Mouse (Mus musculus) thymus, adult 2 months (tissue): ENCODE measurements around the gene Pcsk4.

Experiments
- CTCF ChIP-seq: fragments of 200-500 bp; IDR thresholded peaks from 2 replicates; pipeline ENCODE4 v1.5.1; 2012; ENCODE audit warnings: mild to moderate bottlenecking, control low read depth, low read length, moderate library complexity, borderline replicate concordance; ENCODE audit not compliant: control insufficient read depth, poor library complexity, insufficient read depth; ENCODE audit errors: extremely low read depth
- POLR2A ChIP-seq: fragments of 200-500 bp; IDR thresholded peaks from 2 replicates; pipeline ENCODE4 v1.6.1; 2012; ENCODE audit warnings: mild to moderate bottlenecking, low read length, control low read depth, moderate library complexity; ENCODE audit not compliant: control insufficient read depth, poor library complexity, insufficient read depth; ENCODE audit errors: extremely low read depth

GRCm38 (mm10) chr10:80371411-80371966 lies 42.2 kb upstream of the Pcsk4 start:
- TF ChIP-seq POLR2A (no peak), CTCF (no peak)
